ENCODE assay signal across 21 mouse cellular contexts in genomic region chr12:40715174-40715573, GRCm38 (mm10).
DNase-seq lines count a peak whose midpoint lies in the region; ATAC-seq lines count a peak whose summit lies in the region.
"Had no signal": no experiment of that assay in that cellular context is flagged by ENCODE, and none has a peak within 500 bp of the region (broad histone marks: within the 10 kb centered on the region; RNA-seq: fewer than 3 reads in every experiment).

No protein-coding gene starts in this region.

- 79% methylated on average over 2 of the region's 2 CpGs for WGBS in heart, embryonic 11.5 days (ENCODE audit: insufficient replicate concordance)

- no peak overlapping the region for H3K4me3 ChIP-seq in heart, embryonic 11.5 days (ENCODE audit: low read depth, low read length)
- H3K4me3 ChIP-seq: embryonic facial prominence, embryonic 13.5 days; forebrain, embryonic 13.5 days; heart, embryonic 10.5 days; heart, embryonic 15.5 days; hindbrain, embryonic 10.5 days; intestine, embryonic 15.5 days had no signal

- H3K4me1 ChIP-seq in heart, embryonic 11.5 days (ENCODE audit: control insufficient read depth, insufficient read depth, low read length), result no peaks in the 10 kb centered on the region
- H3K4me1 ChIP-seq: embryonic facial prominence, embryonic 13.5 days; heart, embryonic 10.5 days; heart, embryonic 15.5 days; hindbrain, embryonic 10.5 days; intestine, embryonic 15.5 days had no signal

- DNase-seq in heart, adult 11 months, result peak; percentile 31
- peak; percentile 64 for DNase-seq in cerebellum, adult 11 months
- peak; percentile 67 for DNase-seq in cerebellum, adult 8-10 months
- DNase-seq in cerebellum, postnatal 25 days, result peak; percentile 67 to 76
- no peak for DNase-seq in right cerebral cortex, adult 18-20 months
- no peak for DNase-seq in right cerebral cortex, postnatal 4 days
- DNase-seq in gastrocnemius, postnatal 25 days, result no peak
- DNase-seq: adrenal gland, postnatal 10 days; forebrain, postnatal 0 days; gastrocnemius, postnatal 36 days; heart, adult 18-20 months; heart, postnatal 14 days; kidney, adult 18-20 months had no signal

- ATAC-seq in heart, embryonic 11.5 days (replicated peaks; ENCODE audit: insufficient number of reproducible peaks, low FRiP score, low TSS enrichment), result no peak
- ATAC-seq: forebrain, embryonic 13.5 days; intestine, embryonic 15.5 days had no signal

- H3K27ac ChIP-seq in heart, embryonic 11.5 days (ENCODE audit: low read depth, low read length), result no peak overlapping the region
- H3K27ac ChIP-seq: embryonic facial prominence, embryonic 13.5 days; forebrain, embryonic 13.5 days; heart, embryonic 10.5 days; heart, embryonic 15.5 days; hindbrain, embryonic 10.5 days; hindbrain, embryonic 14.5 days; intestine, embryonic 15.5 days had no signal

- H3K36me3 ChIP-seq in heart, embryonic 11.5 days (ENCODE audit: control insufficient read depth, insufficient read depth, low read length), result no peaks in the 10 kb centered on the region
- H3K36me3 ChIP-seq: heart, embryonic 10.5 days; heart, embryonic 15.5 days; intestine, embryonic 15.5 days had no signal

- H3K4me2 ChIP-seq in heart, embryonic 11.5 days, result no peak overlapping the region
- H3K4me2 ChIP-seq: embryonic facial prominence, embryonic 13.5 days; forebrain, embryonic 13.5 days; heart, embryonic 15.5 days; hindbrain, embryonic 14.5 days; intestine, embryonic 15.5 days had no signal

- no peak overlapping the region for H3K9ac ChIP-seq in heart, embryonic 11.5 days (ENCODE audit: low read depth, low read length)
- H3K9ac ChIP-seq: embryonic facial prominence, embryonic 13.5 days; forebrain, embryonic 13.5 days; forebrain, postnatal 0 days; heart, embryonic 15.5 days; hindbrain, embryonic 14.5 days; intestine, embryonic 15.5 days had no signal

- no peaks in the 10 kb centered on the region for H3K9me3 ChIP-seq in heart, embryonic 11.5 days (replicated peaks; ENCODE audit: control insufficient read depth, low read length)
- H3K9me3 ChIP-seq: embryonic facial prominence, embryonic 13.5 days; heart, embryonic 10.5 days; heart, embryonic 15.5 days; hindbrain, embryonic 10.5 days; intestine, embryonic 15.5 days had no signal

- H3K27me3 ChIP-seq in heart, embryonic 11.5 days (ENCODE audit: control insufficient read depth, insufficient read depth, low read length), result no peaks in the 10 kb centered on the region
- H3K27me3 ChIP-seq: embryonic facial prominence, embryonic 13.5 days; forebrain, embryonic 13.5 days; heart, embryonic 15.5 days; intestine, embryonic 15.5 days had no signal

Comparison
In these comparisons a context has a peak if more than half of its experiments do, and no peak if none do; other contexts are left out.
1. DNase-seq: peak in heart, adult 11 months (single experiment), cerebellum, adult 11 months (single experiment), cerebellum, adult 8-10 months (single experiment) and cerebellum, postnatal 25 days (2 of 2); none in right cerebral cortex, adult 18-20 months (single experiment), right cerebral cortex, postnatal 4 days (single experiment) and gastrocnemius, postnatal 25 days (single experiment).